Mouse (Mus musculus): ENCODE results near the gene Zbtb42.

Gene Zbtb42

GRCm38 (mm10) chr12:112678555-112679026, at the start of gene Zbtb42:
Gene Zbtb42 (plus strand): TSS chr12:112678828.
- peak; percentile 72 for DNase-seq (ENCODE audit: low read depth, low spot score)

GRCm38 (mm10) chr12:112628928-112629721, 49.5 kb upstream of the Zbtb42 start:
- DNase-seq (ENCODE audit: low read depth, low spot score), result no peak

- DNase-seq (ENCODE audit: low read depth, low spot score), result no peak
These were observed 48.6 kb upstream of the Zbtb42 start for GRCm38 (mm10) chr12:112630029-112630428.

- no peak for DNase-seq (ENCODE audit: low read depth, low spot score)
These were observed 47.8 kb upstream of the Zbtb42 start for GRCm38 (mm10) chr12:112630796-112631195.

- no peak for DNase-seq (ENCODE audit: low read depth, low spot score)
These were observed 47.2 kb upstream of the Zbtb42 start for GRCm38 (mm10) chr12:112631472-112631871.

DNA sequence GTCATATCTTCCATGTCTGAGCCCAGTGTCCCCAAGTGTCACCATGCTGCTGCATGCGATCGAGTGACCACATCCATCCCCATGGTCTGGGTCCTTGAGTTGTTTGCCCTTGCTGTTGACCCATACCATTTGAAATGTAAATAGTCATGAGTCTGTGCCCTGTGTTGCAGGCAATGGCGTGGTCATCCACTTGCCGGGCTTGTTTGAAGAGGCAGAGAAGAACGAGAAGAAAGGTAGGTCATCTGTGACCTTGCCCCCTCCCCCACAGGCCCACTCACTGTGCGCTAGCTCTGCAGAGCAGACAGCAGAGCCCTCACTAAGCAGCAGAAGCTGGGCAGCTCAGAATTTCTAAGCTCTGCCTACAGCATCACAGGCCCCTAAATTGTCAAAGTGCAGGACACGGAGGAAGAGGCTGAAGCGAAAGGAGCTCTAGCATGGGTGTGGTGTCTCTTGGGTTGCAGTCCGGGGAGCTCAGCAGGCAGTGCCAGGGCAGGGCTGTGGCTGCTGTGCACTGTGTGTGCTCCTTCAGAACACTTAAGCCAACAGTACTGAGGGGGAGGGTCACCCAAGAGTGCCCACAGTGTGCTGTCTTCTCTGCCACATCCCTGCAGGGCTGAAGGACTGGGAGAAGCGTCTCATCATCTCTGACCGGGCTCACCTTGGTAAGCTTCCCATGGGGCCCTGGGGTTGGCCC, 46.4 kb upstream of the Zbtb42 start:
- DNase-seq (ENCODE audit: low read depth, low spot score), result no peak

DNA sequence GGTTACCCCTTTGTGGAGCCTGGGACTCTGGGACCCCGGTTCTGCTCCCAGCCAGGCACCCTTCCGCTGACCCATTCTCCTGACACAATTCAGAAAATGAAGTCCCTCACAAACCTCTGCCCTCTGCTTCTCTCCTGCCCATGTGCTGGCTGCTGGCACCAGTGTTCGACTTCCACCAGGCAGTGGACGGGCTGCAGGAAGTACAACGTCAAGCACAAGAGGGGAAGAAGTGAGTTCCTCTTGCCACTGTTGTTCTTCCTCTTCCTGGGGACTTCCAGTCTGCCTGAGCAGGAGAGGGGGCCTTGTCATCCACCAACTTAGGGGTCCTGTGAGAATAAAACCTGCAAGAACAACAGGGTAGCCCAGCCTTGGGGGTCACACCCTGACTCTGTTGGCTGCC, 45.7 kb upstream of the Zbtb42 start:
- DNase-seq (ENCODE audit: low read depth, low spot score), result no peak

- DNase-seq (ENCODE audit: low read depth, low spot score), result no peak
These were observed 44.9 kb upstream of the Zbtb42 start for GRCm38 (mm10) chr12:112633686-112634085.

GRCm38 (mm10) chr12:112639526-112639925, 39.1 kb upstream of the Zbtb42 start:
- DNase-seq (ENCODE audit: low read depth, low spot score), result no peak

- no peak for DNase-seq (ENCODE audit: low read depth, low spot score)
These were observed 35.5 kb upstream of the Zbtb42 start for GRCm38 (mm10) chr12:112643126-112643525.

- DNase-seq (ENCODE audit: low read depth, low spot score), result peak; percentile 99
These were observed 34.3 kb upstream of the Zbtb42 start, which contains the start of gene Siva1 for GRCm38 (mm10) chr12:112644180-112644854. Gene Siva1 (plus strand): TSS chr12:112644679.

- DNase-seq (ENCODE audit: low read depth, low spot score), result no peak
These were observed 33.6 kb upstream of the Zbtb42 start for GRCm38 (mm10) chr12:112644855-112645506.

- no peak for DNase-seq (ENCODE audit: low read depth, low spot score)
These were observed 32.5 kb upstream of the Zbtb42 start for GRCm38 (mm10) chr12:112646139-112646538.

- no peak for DNase-seq (ENCODE audit: low read depth, low spot score)
These were observed 30.5 kb upstream of the Zbtb42 start for GRCm38 (mm10) chr12:112648081-112648480.

DNA sequence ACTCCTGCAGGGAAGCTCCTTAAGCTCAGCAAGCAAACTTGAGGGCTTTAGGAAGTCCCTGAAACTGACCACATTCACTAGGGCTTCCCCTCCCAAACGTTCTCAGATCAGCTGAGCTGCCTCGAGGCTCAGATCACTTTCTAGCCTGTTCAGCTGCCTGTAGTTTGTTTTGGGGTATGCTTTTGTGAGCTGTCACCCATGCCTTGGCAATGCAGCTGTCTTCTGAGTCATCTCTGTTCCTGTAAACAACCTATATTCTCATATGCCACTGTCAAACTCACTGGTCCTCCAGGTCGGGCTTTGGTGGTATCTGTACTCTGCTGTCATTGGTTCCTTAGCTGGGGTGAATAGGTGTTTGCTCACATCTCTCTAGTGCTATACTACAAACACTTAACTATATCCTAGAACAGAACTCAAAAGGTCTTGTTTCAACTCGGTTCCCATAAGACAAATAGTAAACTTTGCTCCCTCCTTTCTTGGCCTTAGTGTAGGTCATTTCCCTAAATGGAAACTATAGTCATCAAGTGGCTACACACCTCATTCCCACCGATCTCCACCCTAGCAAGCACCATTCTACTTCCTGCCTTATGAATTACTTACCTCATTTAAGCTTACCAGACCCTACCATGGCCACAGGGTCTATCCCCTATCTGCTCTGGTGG, 26.7 kb upstream of the Zbtb42 start:
- DNase-seq (ENCODE audit: low read depth, low spot score), result no peak

GRCm38 (mm10) chr12:112653157-112653824, 25.3 kb upstream of the Zbtb42 start:
- peak; percentile 87 for DNase-seq (ENCODE audit: low read depth, low spot score)

- DNase-seq (ENCODE audit: low read depth, low spot score), result no peak
These were observed 24.6 kb upstream of the Zbtb42 start for GRCm38 (mm10) chr12:112654076-112654475.

DNA sequence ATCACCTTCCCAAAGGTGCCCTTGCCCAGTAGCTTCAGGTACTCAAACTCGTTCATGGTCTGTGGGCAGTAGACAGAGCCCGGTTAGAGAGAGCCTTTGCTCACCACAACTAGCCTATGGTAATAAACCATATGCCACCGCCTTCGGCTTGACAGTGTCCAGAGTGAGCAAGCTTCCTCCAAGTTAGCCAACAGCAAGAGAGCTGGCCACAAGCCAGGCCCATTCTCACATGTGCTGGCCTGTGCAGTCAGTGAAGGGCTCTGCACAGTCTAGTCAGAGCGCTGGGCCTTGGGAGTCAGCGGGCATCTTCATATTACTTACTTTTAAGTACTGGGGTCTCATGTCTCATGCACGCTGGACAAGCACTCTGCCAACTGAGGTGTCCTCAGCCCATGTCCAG, 20.0 kb upstream of the Zbtb42 start:
- no peak for DNase-seq (ENCODE audit: low read depth, low spot score)

DNA sequence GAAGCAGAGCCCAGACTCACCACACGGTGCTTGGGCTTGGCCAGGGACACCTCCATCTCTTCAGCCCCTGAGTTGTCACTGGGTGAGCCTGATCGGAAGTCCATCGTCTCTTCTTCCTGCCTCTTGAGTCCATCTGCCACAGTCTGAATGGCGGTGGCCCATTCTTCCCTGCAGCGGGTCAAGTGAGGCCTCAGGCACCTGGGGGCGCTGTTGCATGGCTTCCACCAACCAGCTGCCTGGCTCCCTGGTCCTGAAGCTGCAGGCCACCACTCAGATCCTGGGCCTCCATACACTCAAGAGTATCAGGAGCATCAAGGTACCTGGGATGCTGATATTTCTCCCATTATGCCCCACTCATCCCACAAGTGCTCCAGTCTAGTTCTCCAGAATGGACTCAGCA, 19.5 kb upstream of the Zbtb42 start:
- DNase-seq (ENCODE audit: low read depth, low spot score), result no peak

GRCm38 (mm10) chr12:112660576-112661326, 17.9 kb upstream of the Zbtb42 start:
- no peak for DNase-seq (ENCODE audit: low read depth, low spot score)

All from forelimb bud, embryonic 11.5 days (tissue).